Mouse (Mus musculus) G1E-ER4 (cell line): ENCODE measurements around the gene Rfpl4b. TPM values are rescaled to one million over a fixed set of nuclear protein-coding genes. Genes with fewer than 3 reads are reported as not detected.

Experiments
- GATA1 ChIP-seq: IDR thresholded peaks from one replicate; pipeline ENCODE4 v1.8.0; 2012; ENCODE audit warnings: low read length, inconsistent platforms
- polyA plus RNA-seq: library from polyadenylated mRNA; stranded (reverse); fragments of >175 nt; gene quantifications from 2 replicates; pipeline ENCODE4 v1.2.3, GENCODE M21; 2012

Gene Rfpl4b
- polyA plus RNA-seq: not detected in 2 replicates

DNA sequence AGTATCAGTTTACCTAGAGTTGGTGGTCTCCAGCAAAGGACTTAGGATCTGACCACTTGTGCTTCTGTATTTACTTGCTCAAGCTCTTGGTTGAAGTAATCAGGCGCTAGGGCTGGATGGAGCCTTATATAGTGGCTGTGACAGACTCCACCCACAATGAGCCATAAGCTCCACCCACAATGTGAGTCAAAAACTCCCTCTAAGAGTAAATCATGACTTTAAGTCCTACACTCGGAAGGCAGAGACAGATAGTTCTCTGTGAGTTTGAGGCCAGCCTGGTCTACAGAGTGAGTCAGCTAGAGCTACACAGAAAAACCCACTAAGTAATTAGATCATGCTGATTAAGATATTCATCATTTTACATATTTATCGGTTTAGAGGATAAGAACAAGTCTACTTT is at the start of gene Rfpl4b:
Gene Rfpl4b (minus strand): TSS at position 101 of the 400 bp plus-strand sequence.
- TF ChIP-seq GATA1: no peak

- no peak for TF ChIP-seq GATA1
These were observed 33.6 kb upstream of the Rfpl4b start for GRCm38 (mm10) chr10:38855186-38855585.

- TF ChIP-seq GATA1: no peak
These were observed 27.4 kb upstream of the Rfpl4b start for GRCm38 (mm10) chr10:38848884-38849499.

DNA sequence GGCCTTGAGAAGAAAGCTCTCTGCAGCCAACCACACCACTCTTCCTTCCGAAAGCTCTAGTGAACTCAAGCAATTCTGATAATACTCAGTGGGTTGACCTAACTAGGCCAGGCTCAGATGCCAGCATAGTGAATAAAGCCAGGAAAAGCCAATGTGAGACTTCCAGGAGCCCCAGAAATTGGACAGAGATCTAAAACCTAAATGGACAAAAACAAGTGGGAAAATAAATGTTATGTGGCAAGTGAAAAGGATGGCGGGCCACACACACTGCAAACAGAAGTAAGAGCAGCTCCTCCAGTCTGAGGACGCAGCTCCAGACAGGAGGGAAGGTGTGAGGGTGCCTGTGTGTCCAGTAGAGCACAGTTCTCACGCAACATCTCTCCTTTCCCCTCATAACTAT is 26.7 kb upstream of the Rfpl4b start:
- no peak for TF ChIP-seq GATA1

- TF ChIP-seq GATA1: no peak
These were observed 2.2 kb upstream of the Rfpl4b start for GRCm38 (mm10) chr10:38823741-38824140.

- TF ChIP-seq GATA1: no peak
These were observed 15.5 kb downstream of the Rfpl4b start for GRCm38 (mm10) chr10:38806056-38806455.

- TF ChIP-seq GATA1: no peak
These were observed 17.5 kb downstream of the Rfpl4b start for GRCm38 (mm10) chr10:38804047-38804446.

- no peak for TF ChIP-seq GATA1
These were observed 18.3 kb downstream of the Rfpl4b start for GRCm38 (mm10) chr10:38803304-38803703.

GRCm38 (mm10) chr10:38788612-38789011 is 33.0 kb downstream of the Rfpl4b start:
- TF ChIP-seq GATA1: no peak

Other genes starting within 250 kb of the Rfpl4b start
- gene Lama4, start 143.7 kb upstream of the Rfpl4b start, polyA plus RNA-seq: not detected in 2 replicates